In genomic region chr3:65562212-65562611, GRCm38 (mm10) we compare ENCODE assay signal across 29 mouse cellular contexts. TPM values are rescaled to one million over a fixed set of nuclear protein-coding genes. Genes with fewer than 3 reads are reported as not detected.
DNase-seq lines count a peak whose midpoint lies in the region; ATAC-seq lines count a peak whose summit lies in the region.
"Had no signal": no experiment of that assay in that cellular context is flagged by ENCODE, and none has a peak within 500 bp of the region (broad histone marks: within the 10 kb centered on the region; RNA-seq: fewer than 3 reads in every experiment).

No protein-coding gene starts in this region.

- no peaks in the 10 kb centered on the region for H3K27me3 ChIP-seq in lung, embryonic 15.5 days
- no peaks in the 10 kb centered on the region for H3K27me3 ChIP-seq in lung, embryonic 16.5 days (ENCODE audit: control insufficient read depth, insufficient read depth, low read depth, low read length)
- no peaks in the 10 kb centered on the region for H3K27me3 ChIP-seq in stomach, embryonic 16.5 days (ENCODE audit: control insufficient read depth, insufficient read depth, low read length)
- no peaks in the 10 kb centered on the region for H3K27me3 ChIP-seq in hindbrain, embryonic 11.5 days (ENCODE audit: control insufficient read depth, insufficient read depth, low read length)
- H3K27me3 ChIP-seq: CH12.LX; embryonic facial prominence, embryonic 12.5 days; embryonic facial prominence, embryonic 15.5 days; forebrain, embryonic 12.5 days; forebrain, embryonic 15.5 days; heart, embryonic 12.5 days; heart, embryonic 15.5 days; hindbrain, embryonic 12.5 days; hindbrain, embryonic 15.5 days; Patski had no signal

- peak overlapping the region; percentile 11; the same call in 1 of the 2 replicates for H3K27ac ChIP-seq in lung, embryonic 15.5 days
- peak overlapping the region; percentile 9 for H3K27ac ChIP-seq in lung, embryonic 16.5 days (ENCODE audit: low read length)
- peak overlapping the region; percentile 9; the same call in 1 of the 2 replicates for H3K27ac ChIP-seq in stomach, embryonic 16.5 days (ENCODE audit: low read length)
- H3K27ac ChIP-seq in hindbrain, embryonic 11.5 days (ENCODE audit: low read depth, low read length) = no peak overlapping the region
- H3K27ac ChIP-seq: embryonic facial prominence, embryonic 12.5 days; embryonic facial prominence, embryonic 15.5 days; forebrain, embryonic 12.5 days; forebrain, embryonic 15.5 days; heart, embryonic 15.5 days; hindbrain, embryonic 12.5 days; hindbrain, embryonic 15.5 days had no signal

- no peak for DNase-seq in lung, adult 18-20 months
- peak; percentile 43 for DNase-seq in lung, postnatal 14 days
- DNase-seq in thymus, postnatal 10 days (ENCODE audit: low spot score in 2 of 2) = no peak
- DNase-seq in hindbrain, embryonic 11.5 days (ENCODE audit: low spot score) = no peak
- DNase-seq in right cerebral cortex, postnatal 36 days (ENCODE audit: low spot score in 2 of 2) = no peak
- DNase-seq: adrenal gland, postnatal 10 days; adrenal gland, postnatal 36 days; B cell, adult 2 months; cerebellum, adult 11 months; cerebellum, adult 2 months; cerebellum, adult 9-11 months; cerebellum, postnatal 25 days; gastrocnemius, postnatal 25 days; heart, adult 18-20 months; heart, postnatal 36 days had no signal

- no peak overlapping the region for H3K9ac ChIP-seq in lung, embryonic 15.5 days
- H3K9ac ChIP-seq in lung, embryonic 16.5 days (ENCODE audit: low read length) = no peak overlapping the region
- no peak overlapping the region for H3K9ac ChIP-seq in stomach, embryonic 16.5 days (ENCODE audit: low read length)
- H3K9ac ChIP-seq in hindbrain, embryonic 11.5 days (ENCODE audit: low read depth, low read length) = no peak overlapping the region
- H3K9ac ChIP-seq: embryonic facial prominence, embryonic 12.5 days; embryonic facial prominence, embryonic 15.5 days; forebrain, embryonic 12.5 days; forebrain, embryonic 15.5 days; heart, embryonic 12.5 days; heart, embryonic 15.5 days; hindbrain, embryonic 12.5 days; hindbrain, embryonic 15.5 days had no signal

- H3K4me2 ChIP-seq in lung, embryonic 15.5 days = no peak overlapping the region
- no peak overlapping the region for H3K4me2 ChIP-seq in lung, embryonic 16.5 days (ENCODE audit: low read depth, low read length)
- H3K4me2 ChIP-seq in stomach, embryonic 16.5 days (ENCODE audit: low read depth, low read length) = no peak overlapping the region
- H3K4me2 ChIP-seq in hindbrain, embryonic 11.5 days (replicated peaks; ENCODE audit: low read depth, low read length) = no peak overlapping the region
- H3K4me2 ChIP-seq: embryonic facial prominence, embryonic 12.5 days; embryonic facial prominence, embryonic 15.5 days; forebrain, embryonic 12.5 days; forebrain, embryonic 15.5 days; heart, embryonic 12.5 days; heart, embryonic 15.5 days; hindbrain, embryonic 12.5 days; hindbrain, embryonic 15.5 days had no signal

- no peaks in the 10 kb centered on the region for H3K9me3 ChIP-seq in lung, embryonic 15.5 days
- H3K9me3 ChIP-seq in lung, embryonic 16.5 days (ENCODE audit: control insufficient read depth, low read length) = no peaks in the 10 kb centered on the region
- no peaks in the 10 kb centered on the region for H3K9me3 ChIP-seq in stomach, embryonic 16.5 days (replicated peaks; ENCODE audit: control insufficient read depth, low read length)
- H3K9me3 ChIP-seq in hindbrain, embryonic 11.5 days (ENCODE audit: control insufficient read depth, low read length) = no peaks in the 10 kb centered on the region
- H3K9me3 ChIP-seq: embryonic facial prominence, embryonic 12.5 days; embryonic facial prominence, embryonic 15.5 days; forebrain, embryonic 12.5 days; forebrain, embryonic 15.5 days; G1E; heart, embryonic 12.5 days; heart, embryonic 15.5 days; hindbrain, embryonic 12.5 days; hindbrain, embryonic 15.5 days had no signal

- H3K36me3 ChIP-seq in lung, embryonic 15.5 days = no peaks in the 10 kb centered on the region
- H3K36me3 ChIP-seq in lung, embryonic 16.5 days (ENCODE audit: control insufficient read depth, insufficient read depth, low read length) = no peaks in the 10 kb centered on the region
- H3K36me3 ChIP-seq in stomach, embryonic 16.5 days (ENCODE audit: control insufficient read depth, insufficient read depth, low read length) = no peaks in the 10 kb centered on the region
- no peaks in the 10 kb centered on the region for H3K36me3 ChIP-seq in hindbrain, embryonic 11.5 days (ENCODE audit: control insufficient read depth, insufficient read depth, low read length)
- H3K36me3 ChIP-seq: embryonic facial prominence, embryonic 12.5 days; embryonic facial prominence, embryonic 15.5 days; forebrain, embryonic 12.5 days; forebrain, embryonic 15.5 days; heart, embryonic 12.5 days; heart, embryonic 15.5 days; hindbrain, embryonic 12.5 days; hindbrain, embryonic 15.5 days had no signal

- H3K4me1 ChIP-seq in lung, embryonic 15.5 days = peaks cover 32% of the 10 kb centered on the region
- peaks cover 19% of the 10 kb centered on the region for H3K4me1 ChIP-seq in lung, embryonic 16.5 days (replicated peaks; ENCODE audit: control insufficient read depth, insufficient read depth, low read length)
- H3K4me1 ChIP-seq in stomach, embryonic 16.5 days (ENCODE audit: control insufficient read depth, insufficient read depth, low read length) = peaks cover 8% of the 10 kb centered on the region; the same call in 1 of the 2 replicates
- H3K4me1 ChIP-seq in hindbrain, embryonic 11.5 days (replicated peaks; ENCODE audit: control insufficient read depth, insufficient read depth, low read length) = no peaks in the 10 kb centered on the region
- H3K4me1 ChIP-seq: embryonic facial prominence, embryonic 15.5 days; forebrain, embryonic 12.5 days had no signal

- ATAC-seq in lung, embryonic 15.5 days (ENCODE audit: borderline replicate concordance, extremely low read depth, low FRiP score, low TSS enrichment) = peak; percentile 41; the same call in 1 of the 2 replicates
- ATAC-seq in lung, embryonic 16.5 days (ENCODE audit: low read depth) = peak; percentile 59
- ATAC-seq in stomach, embryonic 16.5 days (ENCODE audit: insufficient read depth, low FRiP score) = no peak
- no peak for ATAC-seq in hindbrain, embryonic 11.5 days (ENCODE audit: low FRiP score)
- ATAC-seq: forebrain, embryonic 15.5 days; Patski had no signal

- WGBS in lung, embryonic 15.5 days = 42% methylated on average over 9 of the region's 9 CpGs
- WGBS in lung, embryonic 16.5 days = 49% methylated on average over 9 of the region's 9 CpGs
- 74% methylated on average over 9 of the region's 9 CpGs for WGBS in stomach, embryonic 16.5 days
- WGBS in hindbrain, embryonic 11.5 days = 66% methylated on average over 9 of the region's 9 CpGs

- H3K4me3 ChIP-seq in lung, embryonic 15.5 days = no peak overlapping the region
- no peak overlapping the region for H3K4me3 ChIP-seq in lung, embryonic 16.5 days (ENCODE audit: low read length)
- H3K4me3 ChIP-seq in stomach, embryonic 16.5 days (replicated peaks; ENCODE audit: low read length) = no peak overlapping the region
- no peak overlapping the region for H3K4me3 ChIP-seq in hindbrain, embryonic 11.5 days (ENCODE audit: low read depth, low read length)
- H3K4me3 ChIP-seq: embryonic facial prominence, embryonic 12.5 days; embryonic facial prominence, embryonic 15.5 days; forebrain, embryonic 12.5 days; forebrain, embryonic 15.5 days; heart, embryonic 12.5 days; heart, embryonic 15.5 days; hindbrain, embryonic 12.5 days; hindbrain, embryonic 15.5 days had no signal

RNA-seq across cellular contexts. Expression of gene Tiparp, which starts 34.0 kb away (rescaled TPM):
- 40.1 and 43.1 TPM in 2 replicates for polyA plus RNA-seq in lung, embryonic 15.5 days (2015; fragmentation: Nextera tagmentation; extraction: Ambion mirVana)
- polyA plus RNA-seq in lung, embryonic 16.5 days (2015; fragmentation: Nextera tagmentation; extraction: Ambion mirVana) = 42.2 and 42.3 TPM in 2 replicates
- 38.0 and 38.6 TPM in 2 replicates for polyA plus RNA-seq in stomach, embryonic 16.5 days (2015; fragmentation: Nextera tagmentation; extraction: Ambion mirVana)
- 41.1 and 41.2 TPM in 2 replicates for polyA plus RNA-seq in hindbrain, embryonic 11.5 days (2014; fragmentation: Nextera tagmentation; extraction: Ambion mirVana)

Comparison
In these comparisons a context has a peak if more than half of its experiments do, and no peak if none do; other contexts are left out.
1. ATAC-seq: peak in lung, embryonic 15.5 days (single experiment) and lung, embryonic 16.5 days (single experiment); none in stomach, embryonic 16.5 days (single experiment) and hindbrain, embryonic 11.5 days (single experiment).